Mouse (Mus musculus) CH12.LX (cell line): ENCODE results near the gene Cep57l1. TPM values are rescaled to one million over a fixed set of nuclear protein-coding genes. Genes with fewer than 3 reads are reported as not detected.

ENCODE experiments used
- DNase-seq: peaks from one replicate; pipeline ENCODE4 v3.0.0-alpha.2; 2013; ENCODE audit errors: extremely low read depth
- H3K27ac ChIP-seq: 2 replicates; pipeline ENCODE4 v1.5.1; 2012; ENCODE audit warnings: low read depth, mild to moderate bottlenecking, control low read depth, moderate library complexity; ENCODE audit not compliant: insufficient read depth
- H3K27me3 ChIP-seq: replicated peaks from 2 replicates; pipeline ENCODE3; 2012; ENCODE audit warnings: inconsistent platforms
- H3K36me3 ChIP-seq, 2 experiments: replicated peaks in 1 of 2; 2 replicates each; pipeline versions ENCODE3 to v1.6.1; 2012; ENCODE audit warnings: inconsistent platforms in 1 of 2, low read length in 1 of 2, mild to moderate bottlenecking in 1 of 2, mixed read lengths in 1 of 2, moderate library complexity in 1 of 2; ENCODE audit not compliant: control insufficient read depth in 1 of 2, insufficient read depth in 1 of 2
- H3K4me1 ChIP-seq, 2 experiments: 2 replicates each; pipeline ENCODE4 v1.6.1; 2012; ENCODE audit warnings: inconsistent platforms in 1 of 2, moderate library complexity in 1 of 2; ENCODE audit not compliant: insufficient read depth in 2 of 2, control insufficient read depth in 1 of 2
- H3K4me2 ChIP-seq: 2 replicates; pipeline ENCODE4 v1.6.1; 2012; ENCODE audit warnings: low read depth, mild to moderate bottlenecking, control low read depth; ENCODE audit not compliant: poor library complexity, insufficient read depth, severe bottlenecking
- H3K4me3 ChIP-seq, 3 experiments: fragments of 150-350 bp in 1 of 3; sonication (generic) in 1 of 3; replicated peaks in 1 of 3; 2 replicates each; pipeline versions ENCODE3 to v1.5.1; 2011 to 2012; ENCODE audit warnings: low read depth in 2 of 3, low read length in 2 of 3, mild to moderate bottlenecking in 2 of 3, moderate library complexity in 2 of 3, control low read depth in 1 of 3, improper control_type of control experiment in 1 of 3, inconsistent platforms in 1 of 3, mixed read lengths in 1 of 3; ENCODE audit not compliant: poor library complexity in 1 of 3
- H3K79me2 ChIP-seq: replicated peaks from 2 replicates; pipeline ENCODE4 v1.6.1; 2012; ENCODE audit warnings: mild to moderate bottlenecking, moderate library complexity; ENCODE audit not compliant: control insufficient read depth, poor library complexity, insufficient read depth, severe bottlenecking; ENCODE audit errors: extremely low read depth
- H3K9ac ChIP-seq: 2 replicates; pipeline ENCODE4 v1.6.1; 2012; ENCODE audit warnings: low read depth, mild to moderate bottlenecking, control low read depth, moderate library complexity; ENCODE audit not compliant: insufficient read depth
- H3K9me3 ChIP-seq: replicated peaks from 2 replicates; pipeline ENCODE3; 2012; ENCODE audit warnings: low read length, inconsistent platforms, mixed read lengths
- BHLHE40 ChIP-seq: IDR thresholded peaks from 2 replicates; pipeline ENCODE4 v1.6.1; 2011; ENCODE audit warnings: mild to moderate bottlenecking, low read depth, low read length, improper control_type of control experiment
- CHD1 ChIP-seq: IDR thresholded peaks from 2 replicates; pipeline ENCODE4 v1.6.1; 2012; ENCODE audit warnings: low read depth, low read length, improper control_type of control experiment, inconsistent platforms
- CTCF ChIP-seq, 2 experiments: IDR thresholded peaks in 1 of 2; conservative IDR thresholded peaks in 1 of 2; 2 replicates each; pipeline ENCODE4 v1.5.1; 2011 to 2012; ENCODE audit warnings: low read depth in 2 of 2, low read length in 2 of 2, improper control_type of control experiment in 1 of 2, inconsistent platforms in 1 of 2, mild to moderate bottlenecking in 1 of 2, moderate library complexity in 1 of 2
- GABPA ChIP-seq: IDR thresholded peaks from 2 replicates; pipeline ENCODE4 v1.6.1; 2012; ENCODE audit warnings: low read depth, low read length, improper control_type of control experiment, inconsistent platforms; ENCODE audit not compliant: insufficient replicate concordance
- HCFC1 ChIP-seq: IDR thresholded peaks from 2 replicates; pipeline ENCODE4 v1.6.1; 2012; ENCODE audit warnings: low read depth, mild to moderate bottlenecking, inconsistent platforms, low read length, improper control_type of control experiment
- IRF4 ChIP-seq: IDR thresholded peaks from 2 replicates; pipeline ENCODE4 v1.6.1; 2014; ENCODE audit warnings: low read depth, mild to moderate bottlenecking, inconsistent platforms, low read length, improper control_type of control experiment
- JUN ChIP-seq: IDR thresholded peaks from 2 replicates; pipeline ENCODE4 v1.6.1; 2011; ENCODE audit warnings: low read depth, mild to moderate bottlenecking, low read length, improper control_type of control experiment, moderate library complexity; ENCODE audit not compliant: insufficient read depth
- MAFK ChIP-seq: IDR thresholded peaks from 2 replicates; pipeline ENCODE4 v1.6.1; 2011; ENCODE audit warnings: low read length, improper control_type of control experiment; ENCODE audit not compliant: insufficient replicate concordance
- MAZ ChIP-seq: IDR thresholded peaks from 2 replicates; pipeline ENCODE4 v1.6.1; 2012; ENCODE audit warnings: low read depth, mild to moderate bottlenecking, inconsistent platforms, low read length, improper control_type of control experiment, moderate library complexity
- MYC ChIP-seq: IDR thresholded peaks from 2 replicates; pipeline ENCODE4 v1.6.1; 2011; ENCODE audit warnings: low read depth, mild to moderate bottlenecking, improper control_type of control experiment, low read length
- NELFE ChIP-seq: IDR thresholded peaks from 2 replicates; pipeline ENCODE4 v1.6.1; 2011; ENCODE audit warnings: low read depth, low read length, improper control_type of control experiment
- PAX5 ChIP-seq: IDR thresholded peaks from 2 replicates; pipeline ENCODE4 v1.6.1; 2012; ENCODE audit warnings: low read length, inconsistent platforms, mixed read lengths
- RCOR1 ChIP-seq: conservative IDR thresholded peaks from 2 replicates; pipeline ENCODE4 v1.6.1; 2012; ENCODE audit warnings: low read depth, mild to moderate bottlenecking, inconsistent platforms, low read length, improper control_type of control experiment
- ZC3H11A ChIP-seq: IDR thresholded peaks from 2 replicates; pipeline ENCODE4 v1.6.1; 2012; ENCODE audit warnings: low read depth, mild to moderate bottlenecking, inconsistent platforms, low read length, improper control_type of control experiment
- ZMIZ1 ChIP-seq: IDR thresholded peaks from 2 replicates; pipeline ENCODE4 v1.6.1; 2012; ENCODE audit warnings: low read depth, mild to moderate bottlenecking, inconsistent platforms, low read length, improper control_type of control experiment
- ZNF384 ChIP-seq: IDR thresholded peaks from 2 replicates; pipeline ENCODE4 v1.6.1; 2012; ENCODE audit warnings: low read depth, low read length, improper control_type of control experiment, inconsistent platforms
- dilution Hi-C: fragments of 300-500 bp; cut with MboI; formaldehyde crosslinking; loops from 2 replicates; pipeline ENCODE4 v1.14.3; 2020; ENCODE audit warnings: low sequenced_read_pairs; ENCODE audit not compliant: extremely low pct_unique_long_range_greater_than_20kb, extremely low pct_ligation_motif_present
- in situ Hi-C: fragments of 300-500 bp; cut with MboI; formaldehyde crosslinking; loops from 3 replicates; pipeline ENCODE4 v1.14.3; 2019; ENCODE audit warnings: low sequenced_read_pairs, low pct_ligation_motif_present, low pct_unique_long_range_greater_than_20kb, mixed read lengths
- polyA plus RNA-seq: library from polyadenylated mRNA; unstranded; fragments of >175 nt; gene quantifications from 2 replicates; pipeline ENCODE4 v1.2.1, GENCODE M21; 2012; ENCODE audit warnings: low read depth; ENCODE audit not compliant: insufficient read length
- total RNA-seq, 2 experiments: library from RNA; depleted of rRNA; stranded (reverse); fragments of 300-350 nt in 1 of 2; fragments of >200 nt in 1 of 2; gene quantifications; 2 replicates each; pipeline ENCODE4 v1.2.3; 2012 to 2014

Cep57l1 gene
- total and polyA plus RNA-seq, 3 experiments, result 14.1 to 28.1 (median 19.4) TPM

- Histone ChIP-seq H3K36me3 (peaks cover 0 to 18% of the 10 kb centered on the region in 2 experiments), H3K4me2 (no peak overlapping the region), H3K9ac (no peak overlapping the region), H3K27me3 (no peaks in the 10 kb centered on the region), H3K27ac (no peak overlapping the region), H3K4me3 (no peak overlapping the region), H3K4me1 (peaks cover 0 to 4% of the 10 kb centered on the region in 2 experiments; a peak in 2 of 4 replicates), H3K79me2 (no peaks in the 10 kb centered on the region), H3K9me3 (no peaks in the 10 kb centered on the region)
- in situ Hi-C loops (no loop called here), dilution Hi-C loops (no loop called here)
- no peak for TF ChIP-seq RCOR1
- TF ChIP-seq ZMIZ1, result no peak
- no peak for DNase-seq
Observed at GRCm38 (mm10) chr10:41751867-41752480, 57.7 kb downstream of the Cep57l1 start.

GRCm38 (mm10) chr10:41749306-41749705 lies 60.4 kb downstream of the Cep57l1 start:
- H3K4me2 ChIP-seq, result no peak overlapping the region
- DNase-seq, result no peak
- H3K4me1 ChIP-seq, result peaks cover 0 to 9% of the 10 kb centered on the region in 2 experiments; a peak in 2 of 4 replicates
- dilution Hi-C loops, result no loop called here
- H3K79me2 ChIP-seq, result no peaks in the 10 kb centered on the region
- H3K36me3 ChIP-seq, result peaks cover 0 to 22% of the 10 kb centered on the region in 2 experiments
- H3K9me3 ChIP-seq, result no peaks in the 10 kb centered on the region
- H3K4me3 ChIP-seq, result no peak overlapping the region
- in situ Hi-C loops, result no loop called here
- no peak overlapping the region for H3K9ac ChIP-seq
- no peak overlapping the region for H3K27ac ChIP-seq
- no peak for TF ChIP-seq CHD1
- no peak for TF ChIP-seq JUN
- TF ChIP-seq BHLHE40, result no peak
- no peak for TF ChIP-seq CTCF (conservative IDR thresholded peaks at IDR 0.05 in 1 of 2, IDR thresholded peaks at IDR 0.05 in 1 of 2; ENCODE audit: low read depth in 2 of 2, low read length in 2 of 2)
- TF ChIP-seq ZNF384, result no peak
- no peak for TF ChIP-seq MYC
- no peak for TF ChIP-seq GABPA
- TF ChIP-seq NELFE, result no peak
- no peak for TF ChIP-seq IRF4
- TF ChIP-seq MAZ, result no peak
- TF ChIP-seq HCFC1, result no peak
- no peaks in the 10 kb centered on the region for H3K27me3 ChIP-seq

- H3K9me3 ChIP-seq, result no peaks in the 10 kb centered on the region
Observed at GRCm38 (mm10) chr10:41746554-41746953, 63.1 kb downstream of the Cep57l1 start.

More at GRCm38 (mm10) chr10:41746554-41746953, 63.1 kb downstream of the Cep57l1 start:
- H3K27ac ChIP-seq, result no peak overlapping the region
- TF ChIP-seq ZC3H11A, result no peak
- no peak for TF ChIP-seq MAFK
- no peak for TF ChIP-seq PAX5
- TF ChIP-seq HCFC1, result no peak
- peaks cover 8 to 33% of the 10 kb centered on the region in 2 experiments for H3K36me3 ChIP-seq
- in situ Hi-C loops, result no loop called here
- H3K79me2 ChIP-seq, result no peaks in the 10 kb centered on the region
- DNase-seq, result peak; percentile 16
- no peak overlapping the region for H3K9ac ChIP-seq
- dilution Hi-C loops, result no loop called here
- H3K4me1 ChIP-seq, result peaks cover 0 to 5% of the 10 kb centered on the region in 2 experiments; a peak in 2 of 4 replicates
- no peak overlapping the region for H3K4me2 ChIP-seq
- H3K4me3 ChIP-seq, result no peak overlapping the region
- no peaks in the 10 kb centered on the region for H3K27me3 ChIP-seq
